Mouse (Mus musculus): ENCODE data around the gene Cyp17a1. TPM values are rescaled to one million over a fixed set of nuclear protein-coding genes. Genes with fewer than 3 reads are reported as not detected.
A peak's percentile ranks its signal among the peaks of the same experiment; 100 is the strongest.

Cyp17a1 gene
- total RNA-seq, 2 experiments from 2014 or later, result not detected

- no peak for DNase-seq (ENCODE audit: extremely low spot score in 1 of 2, low spot score in 2 of 2)
- intact Hi-C loops (cut with DNase I), result no loop called here
Observed at GRCm38 (mm10) chr19:46647254-46647653, 25.7 kb downstream of the Cyp17a1 start.

DNA sequence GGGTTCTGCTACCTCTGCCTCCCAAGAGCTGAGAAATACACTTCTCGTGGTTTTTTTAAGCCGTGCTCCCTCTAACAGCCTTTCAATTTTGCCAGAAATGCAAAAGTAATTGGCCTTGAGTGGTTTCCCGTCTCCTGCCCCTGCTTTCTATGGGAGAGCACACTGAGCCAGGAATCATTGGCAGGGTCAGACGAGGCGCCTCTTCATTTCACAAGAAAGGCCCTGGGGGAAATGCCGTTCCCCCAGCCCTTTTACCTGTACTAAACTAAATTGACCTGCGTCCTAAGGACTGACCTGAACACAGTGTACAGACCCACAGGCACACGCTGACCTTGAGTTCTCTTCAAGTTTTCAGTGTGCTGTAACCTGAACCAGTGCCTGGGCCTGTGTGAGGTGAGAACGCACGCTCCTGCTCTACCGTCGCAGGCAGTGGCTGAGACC, 26.9 kb downstream of the Cyp17a1 start:
- intact Hi-C loops (cut with DNase I), result no loop called here
- DNase-seq (ENCODE audit: extremely low spot score in 1 of 2, low spot score in 2 of 2), result no peak

DNA sequence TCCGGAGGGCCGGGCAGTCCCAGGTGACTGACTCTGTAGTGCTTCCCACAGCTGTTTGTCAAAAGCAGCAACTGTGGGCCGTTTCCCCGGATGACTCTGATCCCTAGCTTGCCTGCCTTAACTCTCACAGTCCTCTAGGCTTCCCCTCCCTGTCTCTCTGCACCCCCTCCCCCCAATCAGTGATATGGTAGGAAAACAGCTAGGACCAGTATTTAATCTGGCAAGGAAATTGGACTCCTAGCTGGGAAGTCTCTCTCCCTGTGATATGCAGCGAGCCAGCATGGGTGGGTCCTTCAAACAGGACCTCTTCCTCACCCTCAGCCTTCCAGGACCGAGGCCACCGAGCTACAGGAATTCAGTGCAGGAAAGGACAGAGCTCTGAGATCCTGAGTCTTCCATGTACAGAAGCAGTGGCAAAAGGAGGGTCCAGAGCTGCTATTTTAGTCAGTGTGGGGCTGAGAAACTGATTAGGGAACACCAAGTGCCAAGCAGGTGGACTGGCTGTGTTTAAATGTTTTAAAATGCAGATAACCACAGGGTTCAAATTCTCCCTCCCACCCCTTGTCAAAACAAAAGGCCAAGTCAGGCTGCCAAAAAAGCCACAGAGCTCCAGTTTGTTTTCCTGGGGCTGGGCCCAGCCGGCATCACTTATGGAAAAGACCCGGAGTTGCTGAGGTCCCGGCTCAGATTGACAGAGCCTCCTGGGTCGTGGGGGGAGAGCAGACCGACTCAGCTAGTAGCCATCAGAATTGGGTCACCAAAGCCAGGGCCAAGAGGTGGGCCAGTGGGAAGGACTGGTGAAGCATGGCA, 28.0 kb downstream of the Cyp17a1 start:
- peak; percentile 40 to 68 for DNase-seq (ENCODE audit: extremely low spot score in 1 of 2, low spot score in 2 of 2)
- intact Hi-C loops (cut with DNase I), result loop anchor here (5.0 kb wide), 1 partner anchor 43 kb away; no protein-coding TSS in a partner anchor

GRCm38 (mm10) chr19:46644343-46644792, 28.6 kb downstream of the Cyp17a1 start:
- no peak for DNase-seq (ENCODE audit: extremely low spot score in 1 of 2, low spot score in 2 of 2)
- intact Hi-C loops (cut with DNase I), result loop anchor here (5.0 kb wide), 1 partner anchor 42 kb away; no protein-coding TSS in a partner anchor

GRCm38 (mm10) chr19:46643236-46643635, 29.7 kb downstream of the Cyp17a1 start:
- intact Hi-C loops (cut with DNase I), result loop anchor here (5.0 kb wide), 1 partner anchor 41 kb away; no protein-coding TSS in a partner anchor
- DNase-seq (ENCODE audit: extremely low spot score in 1 of 2, low spot score in 2 of 2), result no peak

GRCm38 (mm10) chr19:46642136-46642753, 30.7 kb downstream of the Cyp17a1 start:
- intact Hi-C loops (cut with DNase I), result loop anchor here (5.0 kb wide), 1 partner anchor 40 kb away; no protein-coding TSS in a partner anchor
- DNase-seq (ENCODE audit: extremely low spot score in 1 of 2, low spot score in 2 of 2), result no peak

DNA sequence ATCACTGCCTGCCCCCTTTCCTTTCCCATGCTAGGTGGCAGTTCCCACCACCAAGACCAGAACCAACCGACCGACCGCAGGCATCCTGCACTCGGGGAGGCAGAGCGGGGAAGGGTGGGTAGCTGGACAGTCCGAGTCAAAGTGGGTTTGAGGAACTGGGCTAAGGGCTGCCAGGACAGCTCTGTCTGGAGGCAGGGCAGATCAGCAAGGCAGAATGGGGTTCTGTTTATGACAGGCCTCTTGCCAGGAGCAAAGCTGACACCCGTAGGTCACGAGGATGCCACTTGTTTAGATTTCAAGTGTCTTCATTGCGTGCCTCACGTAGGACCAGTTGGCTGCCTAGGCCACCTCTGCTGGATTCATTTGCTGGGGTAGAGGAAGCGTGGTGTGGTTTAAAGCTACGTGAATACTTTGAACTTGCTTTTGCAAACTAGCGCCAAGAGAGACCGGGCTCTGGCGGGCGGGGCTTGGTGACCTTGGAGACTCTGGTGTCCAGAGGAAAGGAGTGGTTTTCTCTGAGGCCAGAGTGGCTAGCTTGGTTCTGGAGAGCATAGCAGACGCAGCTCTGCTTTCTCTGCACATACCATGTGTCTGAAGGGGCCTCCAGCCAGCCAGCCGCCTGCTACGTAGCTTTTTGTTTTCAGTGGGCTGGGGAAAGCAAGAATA, 31.4 kb downstream of the Cyp17a1 start:
- intact Hi-C loops (cut with DNase I), result loop anchor here (5.0 kb wide), 1 partner anchor 39 kb away; no protein-coding TSS in a partner anchor
- peak in 1 of 2 experiments; percentile 78 for DNase-seq (ENCODE audit: extremely low spot score in 1 of 2, low spot score in 2 of 2)

DNA sequence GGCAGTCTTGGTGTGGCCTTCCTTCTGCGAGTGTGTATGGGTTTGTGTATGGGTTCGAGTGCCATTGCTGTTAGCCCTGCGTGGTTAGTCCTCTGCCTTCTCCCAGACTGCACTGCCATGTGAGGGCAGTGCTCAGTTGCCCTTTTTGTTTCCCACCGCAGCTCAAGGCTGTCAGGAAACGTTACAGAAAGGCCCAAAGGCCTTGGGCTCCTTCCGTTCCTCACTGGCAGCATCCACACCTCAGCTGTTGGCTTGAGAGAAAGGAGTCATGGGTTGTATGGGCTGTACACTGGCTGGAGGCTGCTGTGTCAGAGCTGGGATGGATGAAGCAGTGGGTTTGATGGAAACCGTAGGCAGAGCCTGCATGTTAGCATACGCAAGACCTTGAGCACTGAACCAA, 32.2 kb downstream of the Cyp17a1 start:
- intact Hi-C loops (cut with DNase I), result loop anchor here (5.0 kb wide), 1 partner anchor 38 kb away; no protein-coding TSS in a partner anchor
- DNase-seq (ENCODE audit: extremely low spot score in 1 of 2, low spot score in 2 of 2), result no peak

- DNase-seq (ENCODE audit: extremely low spot score in 1 of 2, low spot score in 2 of 2), result no peak
- intact Hi-C loops (cut with DNase I), result no loop called here
Observed at GRCm38 (mm10) chr19:46639496-46639895, 33.5 kb downstream of the Cyp17a1 start.

DNA sequence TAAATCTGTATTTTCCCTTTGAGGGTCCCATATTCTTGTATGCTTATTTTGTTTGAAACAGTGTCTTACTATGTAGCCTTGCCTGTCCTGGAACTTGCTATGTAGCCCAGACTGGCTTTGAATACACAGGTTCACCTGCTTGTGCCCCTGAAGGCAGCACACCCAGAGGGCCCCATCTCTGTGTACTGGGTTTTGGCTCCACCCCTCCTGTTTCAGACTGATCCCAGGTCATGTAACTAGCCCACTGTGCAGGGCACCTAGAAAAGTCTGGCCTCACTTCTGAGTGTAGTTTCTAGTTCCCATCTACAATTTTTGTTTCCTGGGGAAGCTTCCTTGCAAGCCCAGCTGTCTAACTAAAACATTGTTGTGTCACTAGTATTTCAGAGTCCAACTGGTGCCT, 33.9 kb downstream of the Cyp17a1 start:
- intact Hi-C loops (cut with DNase I), result no loop called here
- no peak for DNase-seq (ENCODE audit: extremely low spot score in 1 of 2, low spot score in 2 of 2)

- intact Hi-C loops (cut with DNase I), result no loop called here
Observed at GRCm38 (mm10) chr19:46637598-46637997, 35.4 kb downstream of the Cyp17a1 start.

DNA sequence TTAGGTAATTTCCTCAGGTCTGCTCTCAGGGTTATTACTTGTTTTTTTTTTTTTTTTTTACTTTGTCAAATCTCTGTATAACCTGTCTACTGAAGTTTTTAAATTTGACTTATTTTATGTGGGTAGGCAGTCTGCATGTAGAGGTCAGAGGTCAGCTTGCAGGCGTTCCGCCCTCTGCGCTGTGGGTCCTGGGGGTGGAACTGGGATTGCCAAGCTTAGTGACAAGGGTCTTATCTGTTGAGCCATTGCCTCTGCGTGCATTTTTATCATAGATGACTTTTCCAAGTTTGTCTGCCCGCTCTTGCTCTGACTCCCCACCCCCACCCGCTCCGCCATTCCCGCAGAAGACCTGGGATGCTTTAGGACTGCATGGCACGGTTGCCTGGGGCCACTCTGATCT, 37.2 kb downstream of the Cyp17a1 start:
- DNase-seq (ENCODE audit: extremely low spot score in 1 of 2, low spot score in 2 of 2), result no peak
- intact Hi-C loops (cut with DNase I), result no loop called here

More at GRCm38 (mm10) chr19:46637598-46637997, 35.4 kb downstream of the Cyp17a1 start:
- no peak for DNase-seq (ENCODE audit: extremely low spot score in 1 of 2, low spot score in 2 of 2)

GRCm38 (mm10) chr19:46631637-46632036, 41.3 kb downstream of the Cyp17a1 start:
- no peak for DNase-seq (ENCODE audit: extremely low spot score in 1 of 2, low spot score in 2 of 2)
- intact Hi-C loops (cut with DNase I), result no loop called here

- intact Hi-C loops (cut with DNase I), result no loop called here
- no peak for DNase-seq (ENCODE audit: extremely low spot score in 1 of 2, low spot score in 2 of 2)
Observed at GRCm38 (mm10) chr19:46629807-46630206, 43.2 kb downstream of the Cyp17a1 start.

DNA sequence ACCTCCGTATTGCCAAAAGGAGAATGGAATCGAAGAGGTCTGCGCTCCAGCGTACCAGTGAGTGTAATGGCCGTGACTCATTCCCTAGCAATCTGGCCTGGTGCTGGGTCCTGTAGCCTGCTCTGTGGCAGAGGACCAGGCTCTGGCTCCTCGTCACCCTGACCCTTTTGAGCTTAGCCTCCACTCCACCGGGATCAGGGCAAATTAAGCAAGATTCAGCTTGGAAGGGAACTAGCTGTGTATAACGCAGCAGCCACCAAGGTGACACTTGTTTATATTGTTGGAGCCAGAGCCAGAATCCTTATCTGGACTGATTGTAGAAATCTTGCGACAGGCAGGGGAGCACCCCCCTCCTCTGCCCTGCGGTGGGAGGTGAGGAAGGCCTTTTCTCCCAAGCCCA, 44.6 kb downstream of the Cyp17a1 start:
- DNase-seq (ENCODE audit: extremely low spot score in 1 of 2, low spot score in 2 of 2), result no peak
- intact Hi-C loops (cut with DNase I), result no loop called here

GRCm38 (mm10) chr19:46625519-46625918, 47.5 kb downstream of the Cyp17a1 start:
- intact Hi-C loops (cut with DNase I), result no loop called here
- no peak for DNase-seq (ENCODE audit: extremely low spot score in 1 of 2, low spot score in 2 of 2)

- intact Hi-C loops (cut with DNase I), result no loop called here
- no peak for DNase-seq (ENCODE audit: extremely low spot score in 1 of 2, low spot score in 2 of 2)
Observed at GRCm38 (mm10) chr19:46625015-46625414, 48.0 kb downstream of the Cyp17a1 start.

DNA sequence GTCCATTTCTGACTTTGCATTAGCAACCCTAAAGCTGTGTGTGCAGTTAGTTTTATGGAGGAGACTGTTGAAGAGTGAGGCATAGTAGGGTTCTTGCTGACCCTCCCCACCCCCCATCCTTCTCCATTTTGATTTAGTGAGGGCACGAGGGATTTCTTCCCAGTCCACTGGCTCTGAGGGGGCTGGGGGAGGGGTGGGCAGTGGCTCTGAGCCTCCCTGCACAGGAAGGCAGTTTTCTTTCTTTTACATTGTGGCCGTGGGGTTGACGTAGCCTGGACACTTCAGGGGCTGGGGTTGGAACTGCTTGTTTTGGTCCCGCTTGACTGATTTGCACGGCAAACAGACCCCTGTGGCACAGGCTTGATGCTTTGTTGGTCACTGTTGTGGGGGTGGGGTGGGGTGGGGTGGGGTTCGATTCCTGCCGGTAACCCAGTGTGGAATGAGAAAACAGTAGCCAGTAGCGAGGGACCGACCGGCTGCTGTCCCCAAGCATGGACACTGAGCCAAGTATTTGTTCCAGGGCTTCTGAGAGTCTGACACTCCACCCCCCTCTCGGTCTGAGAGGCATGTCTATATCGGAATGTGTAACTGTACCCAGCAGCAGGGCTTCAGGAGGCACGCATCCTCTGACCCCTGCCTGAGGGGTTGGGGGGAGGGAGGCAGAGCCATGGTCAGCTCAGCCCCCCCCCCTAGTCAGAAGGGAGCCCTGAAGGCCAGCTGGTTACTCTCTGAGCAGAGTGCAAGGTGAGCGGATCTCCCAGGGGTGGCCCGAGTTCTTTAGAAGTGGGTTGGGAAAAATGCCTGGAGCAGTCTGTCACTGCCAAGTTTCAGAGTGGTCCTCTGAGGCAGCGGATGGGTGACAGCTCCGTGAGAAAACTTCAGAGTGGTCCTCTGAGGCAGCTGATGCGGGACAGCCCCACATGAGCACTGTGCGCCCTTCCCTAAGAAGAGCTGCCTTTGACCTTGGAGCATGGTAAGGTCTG, 48.9 kb downstream of the Cyp17a1 start:
- intact Hi-C loops (cut with DNase I), result no loop called here
- peak in 1 of 2 experiments; percentile 51 for DNase-seq (ENCODE audit: extremely low spot score in 1 of 2, low spot score in 2 of 2)

All from left cerebral cortex, postnatal 10 days (tissue).